Mouse (Mus musculus) stomach, postnatal 0 days (tissue): ENCODE results near the gene Nod1.

Source experiments
- CTCF ChIP-seq: IDR thresholded peaks from 2 replicates; pipeline ENCODE4 v1.5.1; 2016; ENCODE audit warnings: antibody characterized with exemption, low read depth, mild to moderate bottlenecking, moderate library complexity
- EP300 ChIP-seq: optimal IDR thresholded peaks from 2 replicates; pipeline ENCODE3; 2016; ENCODE audit warnings: antibody characterized with exemption

GRCm38 (mm10) chr6:54992141-54992540 lies 19.7 kb upstream of the Nod1 start:
- TF ChIP-seq CTCF (no peak), EP300 (no peak)
